Mouse (Mus musculus) hindbrain, embryonic 15.5 days (tissue): ENCODE results near the gene Cs. TPM values are rescaled to one million over a fixed set of nuclear protein-coding genes. Genes with fewer than 3 reads are reported as not detected.
"Not testable (repeated sequence)": the region's sequence is repeated elsewhere in the genome, so short reads cannot be mapped to it uniquely, and the experiment has no call there.

Experiments
- ATAC-seq: fragments of 200-750 bp; cut with Nextera tagmentation; 2 replicates; pipeline ENCODE4 v1.8.0; 2017; ENCODE audit warnings: low read depth, moderate number of reproducible peaks, moderate TSS enrichment; ENCODE audit not compliant: low FRiP score
- H3K27ac ChIP-seq: fragments of 300-500 bp; sonication (generic); replicated peaks from 2 replicates; pipeline ENCODE4 v1.5.1; 2015; ENCODE audit warnings: mild to moderate bottlenecking, inconsistent platforms
- H3K27me3 ChIP-seq: fragments of 300-500 bp; sonication (generic); 2 replicates; pipeline ENCODE4 v1.6.1; 2015; ENCODE audit warnings: control low read depth, inconsistent platforms
- H3K36me3 ChIP-seq: fragments of 300-500 bp; sonication (generic); 2 replicates; pipeline ENCODE4 v1.6.1; 2015; ENCODE audit warnings: control low read depth, inconsistent platforms
- H3K4me1 ChIP-seq: fragments of 300-500 bp; sonication (generic); replicated peaks from 2 replicates; pipeline ENCODE4 v1.6.1; 2015; ENCODE audit warnings: control low read depth, inconsistent platforms
- H3K4me2 ChIP-seq: fragments of 300-500 bp; sonication (generic); 2 replicates; pipeline ENCODE4 v1.6.1; 2015; ENCODE audit warnings: moderate library complexity, mild to moderate bottlenecking, inconsistent platforms
- H3K4me3 ChIP-seq: fragments of 300-500 bp; sonication (generic); 2 replicates; pipeline ENCODE4 v1.5.1; 2015; ENCODE audit warnings: mild to moderate bottlenecking, inconsistent platforms
- H3K9ac ChIP-seq: fragments of 300-500 bp; sonication (generic); 2 replicates; pipeline ENCODE4 v1.6.1; 2015; ENCODE audit warnings: inconsistent platforms
- H3K9me3 ChIP-seq: fragments of 300-500 bp; sonication (generic); 2 replicates; pipeline ENCODE4 v1.6.1; 2016; ENCODE audit warnings: control low read depth, inconsistent platforms
- WGBS: fragments of 180-500 bp; shearing (Covaris S2); methylation state at CpG from one replicate; pipeline ENCODE4 v1.1.7; 2015; 5-methylcytosine and 5-hydroxymethylcytosine counted together
- polyA plus RNA-seq: library from polyadenylated mRNA; unstranded; fragments of >200 nt; fragmentation: Nextera tagmentation; extraction: Ambion mirVana; gene quantifications from 2 replicates; pipeline ENCODE4 v1.2.1, GENCODE M21; 2015

Gene Cs
- polyA plus RNA-seq, 1 experiment from 2014 or later: 278 TPM

GRCm38 (mm10) chr10:128310177-128310576 lies 27.4 kb upstream of the Cs start:
- Histone ChIP-seq H3K27me3 (no peaks in the 10 kb centered on the region), H3K36me3 (peaks cover 32% of the 10 kb centered on the region), H3K9ac (no peak overlapping the region), H3K4me1 (peaks cover 7% of the 10 kb centered on the region), H3K9me3 (no peaks in the 10 kb centered on the region), H3K27ac (no peak overlapping the region), H3K4me3 (no peak overlapping the region), H3K4me2 (no peak overlapping the region)
- WGBS: 53% methylated on average over 11 of the region's 11 CpGs
- ATAC-seq: no peak

- H3K9me3 ChIP-seq: no peaks in the 10 kb centered on the region
- ATAC-seq: no peak
- no peak overlapping the region for H3K27ac ChIP-seq
- WGBS: 89% methylated on average over 4 of the region's 4 CpGs
- H3K4me2 ChIP-seq: no peak overlapping the region
- no peak overlapping the region for H3K4me3 ChIP-seq
- H3K4me1 ChIP-seq: peaks cover 7% of the 10 kb centered on the region
- peaks cover 39% of the 10 kb centered on the region for H3K36me3 ChIP-seq
- H3K9ac ChIP-seq: no peak overlapping the region
- no peaks in the 10 kb centered on the region for H3K27me3 ChIP-seq
These were observed 26.6 kb upstream of the Cs start for GRCm38 (mm10) chr10:128310902-128311301.

DNA sequence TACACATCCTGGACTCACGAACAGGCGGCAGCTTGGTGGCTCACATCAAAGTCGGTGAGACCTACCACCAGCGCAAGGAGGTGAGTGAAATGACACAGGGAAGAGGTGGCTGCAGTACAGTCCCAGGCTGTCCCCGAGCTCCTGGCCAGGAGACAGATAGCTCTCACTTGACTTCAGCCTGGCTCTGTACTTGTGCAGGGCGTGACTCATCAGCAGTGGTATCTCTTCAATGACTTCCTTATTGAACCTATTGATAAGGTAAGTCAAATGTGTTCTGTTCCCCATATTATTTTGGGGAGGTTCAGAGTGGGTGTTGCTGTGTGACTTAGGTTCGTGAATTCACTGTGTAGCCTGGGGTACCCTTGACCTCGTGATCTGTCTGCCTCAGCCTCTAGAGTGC lies 22.0 kb upstream of the Cs start:
- peaks cover 57% of the 10 kb centered on the region for H3K36me3 ChIP-seq

GRCm38 (mm10) chr10:128321641-128322040 lies 15.9 kb upstream of the Cs start:
- Histone ChIP-seq H3K4me3 (peak overlapping the region; percentile 86), H3K36me3 (peaks cover 49% of the 10 kb centered on the region), H3K4me1 (peaks cover 21% of the 10 kb centered on the region), H3K9me3 (no peaks in the 10 kb centered on the region), H3K27ac (peak overlapping the region; percentile 96), H3K9ac (0 out of 2 replicates have a peak overlapping the region, but pooled peaks have one; percentile 11), H3K27me3 (no peaks in the 10 kb centered on the region), H3K4me2 (peak overlapping the region; percentile 70)
- ATAC-seq: no peak
- 60% methylated on average over 12 of the region's 12 CpGs for WGBS

More for the DNA sequence above, 22.0 kb upstream of the Cs start:
- Histone ChIP-seq H3K4me2 (no peak overlapping the region), H3K9ac (no peak overlapping the region), H3K27me3 (no peaks in the 10 kb centered on the region), H3K9me3 (no peaks in the 10 kb centered on the region), H3K27ac (no peak overlapping the region), H3K4me3 (no peak overlapping the region), H3K4me1 (no peaks in the 10 kb centered on the region)
- WGBS: 97% methylated on average over 8 of the region's 8 CpGs
- no peak for ATAC-seq

DNA sequence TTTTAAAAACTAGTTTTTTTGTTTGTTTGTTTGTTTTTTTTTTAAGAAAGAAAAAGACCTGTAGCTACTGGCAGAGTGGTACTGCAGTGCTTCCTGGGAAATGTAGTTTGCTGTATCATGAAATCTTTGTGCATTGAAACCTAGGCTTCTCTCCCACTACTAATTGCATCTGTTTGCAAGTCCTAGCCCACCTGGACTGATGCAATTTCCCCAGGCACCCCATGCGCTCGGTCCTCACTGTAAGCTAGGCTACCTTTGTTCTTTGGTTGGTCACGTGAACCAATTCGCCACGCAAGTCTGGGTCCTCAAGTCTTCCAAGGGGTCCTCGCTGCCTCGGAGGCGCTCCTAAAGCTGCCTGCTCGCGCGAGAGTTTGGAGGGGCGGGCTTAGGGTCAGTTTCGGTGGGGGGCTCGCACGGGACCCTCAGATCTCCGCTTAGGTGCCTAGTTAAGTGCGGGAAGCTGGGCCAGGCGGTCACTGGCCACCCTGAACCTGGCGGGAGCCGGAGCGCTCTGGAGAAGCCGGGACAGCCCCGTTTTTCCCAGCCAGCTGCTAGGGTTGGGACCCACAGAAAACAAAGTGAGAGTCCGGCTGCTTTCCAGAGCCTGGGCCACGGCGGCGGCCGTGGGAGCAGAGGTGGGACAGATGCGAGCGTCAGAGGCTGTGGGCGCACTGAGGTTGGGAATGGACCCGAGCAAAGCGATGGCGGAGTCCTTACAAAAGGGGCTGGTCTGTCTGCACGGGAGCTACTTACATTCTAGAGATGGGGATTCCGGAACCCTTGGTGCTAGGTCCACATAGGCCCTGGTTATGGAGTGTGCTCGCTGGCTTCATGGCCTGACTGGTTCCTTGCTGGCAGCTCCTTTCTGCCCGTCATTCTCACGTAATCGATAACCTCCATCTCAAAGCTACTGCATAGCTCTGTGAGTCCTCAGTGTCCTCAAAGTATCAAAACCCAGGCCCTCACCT lies 15.1 kb upstream of the Cs start, which contains the start of gene Cnpy2:
Cnpy2 (plus strand) TSS at position 319 of the 968 bp plus-strand sequence.
- Histone ChIP-seq H3K9ac (peak within 1 kb of the TSS; percentile 97), H3K4me2 (peak within 1 kb of the TSS; percentile 70)

GRCm38 (mm10) chr10:128323516-128323915 lies 14.0 kb upstream of the Cs start:
- no peak for ATAC-seq
- WGBS: 85% methylated on average over 8 of the region's 8 CpGs
- Histone ChIP-seq H3K4me1 (peaks cover 21% of the 10 kb centered on the region), H3K36me3 (peaks cover 52% of the 10 kb centered on the region), H3K9me3 (no peaks in the 10 kb centered on the region), H3K27me3 (no peaks in the 10 kb centered on the region), H3K9ac (peak overlapping the region; percentile 97), H3K27ac (peak overlapping the region; percentile 96; the same call in 1 of the 2 replicates), H3K4me2 (peak overlapping the region; percentile 70), H3K4me3 (peak overlapping the region; percentile 86)

More for the DNA sequence above, 15.1 kb upstream of the Cs start, which contains the start of gene Cnpy2:
- H3K27me3 ChIP-seq: no peaks in the 10 kb centered on the region
- peak within 1 kb of the TSS; percentile 86 for H3K4me3 ChIP-seq
- WGBS: under 1% methylated on average over 40 of the region's 40 CpGs
- H3K27ac ChIP-seq: peak within 1 kb of the TSS; percentile 96
- peaks cover 21% of the 10 kb centered on the region for H3K4me1 ChIP-seq
- no peaks in the 10 kb centered on the region for H3K9me3 ChIP-seq
- peak; percentile 97 for ATAC-seq
- H3K36me3 ChIP-seq: peaks cover 56% of the 10 kb centered on the region

- H3K27me3 ChIP-seq: no peaks in the 10 kb centered on the region
- H3K9me3 ChIP-seq: no peaks in the 10 kb centered on the region
- ATAC-seq: no peak
- H3K27ac ChIP-seq: no peak overlapping the region
- no peak overlapping the region for H3K4me3 ChIP-seq
- H3K4me2 ChIP-seq: no peak overlapping the region
- WGBS: 95% methylated on average over 8 of the region's 8 CpGs
- no peak overlapping the region for H3K9ac ChIP-seq
- H3K36me3 ChIP-seq: peaks cover 37% of the 10 kb centered on the region
- peaks cover 16% of the 10 kb centered on the region for H3K4me1 ChIP-seq
These were observed 10.7 kb upstream of the Cs start for GRCm38 (mm10) chr10:128326825-128327224.

DNA sequence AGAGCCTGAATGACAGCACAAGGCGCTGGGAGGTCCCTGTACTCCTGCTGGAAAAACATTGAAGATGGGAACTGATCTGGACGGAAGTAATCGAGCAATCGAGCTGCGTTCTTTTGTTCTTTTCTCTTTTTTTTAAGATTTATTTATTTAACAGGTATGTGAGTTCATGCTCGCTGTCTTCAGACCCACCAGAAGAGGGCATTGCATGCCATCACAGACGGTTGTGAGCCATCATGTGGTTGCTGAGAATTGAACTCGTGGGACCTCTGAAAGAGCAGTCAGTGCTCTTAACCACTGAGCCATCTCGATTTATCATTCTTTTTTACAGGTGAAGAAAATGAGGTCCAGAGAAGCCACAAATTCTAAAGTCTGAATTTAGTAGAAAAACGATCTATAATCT lies 9.9 kb upstream of the Cs start:
- no peak overlapping the region for H3K27ac ChIP-seq

GRCm38 (mm10) chr10:128332358-128333249 lies 4.9 kb upstream of the Cs start:
- not testable (repeated sequence) for H3K9ac ChIP-seq, H3K4me3 ChIP-seq, H3K27ac ChIP-seq, H3K4me1 ChIP-seq, ATAC-seq, H3K27me3 ChIP-seq, H3K9me3 ChIP-seq, H3K4me2 ChIP-seq
- H3K36me3 ChIP-seq: peaks cover 11% of the 10 kb centered on the region
- 77% methylated on average over 6 of the region's 6 CpGs for WGBS

More for the DNA sequence above, 9.9 kb upstream of the Cs start:
- peaks cover 15% of the 10 kb centered on the region for H3K4me1 ChIP-seq
- no peak for ATAC-seq
- H3K9me3 ChIP-seq: no peaks in the 10 kb centered on the region
- H3K27me3 ChIP-seq: no peaks in the 10 kb centered on the region
- no peak overlapping the region for H3K9ac ChIP-seq
- no peak overlapping the region for H3K4me2 ChIP-seq
- WGBS: 83% methylated on average over 10 of the region's 10 CpGs
- peaks cover 37% of the 10 kb centered on the region for H3K36me3 ChIP-seq
- no peak overlapping the region for H3K4me3 ChIP-seq

GRCm38 (mm10) chr10:128335582-128335981 lies 2.0 kb upstream of the Cs start:
- WGBS: 3% methylated on average over 4 of the region's 4 CpGs
- H3K4me2 ChIP-seq: no peak overlapping the region
- no peaks in the 10 kb centered on the region for H3K27me3 ChIP-seq
- no peak overlapping the region for H3K4me3 ChIP-seq
- peaks cover 31% of the 10 kb centered on the region for H3K4me1 ChIP-seq
- no peak overlapping the region for H3K27ac ChIP-seq
- no peaks in the 10 kb centered on the region for H3K9me3 ChIP-seq
- no peak for ATAC-seq
- H3K9ac ChIP-seq: no peak overlapping the region
- H3K36me3 ChIP-seq: no peaks in the 10 kb centered on the region

- H3K4me3 ChIP-seq: no peak overlapping the region
- H3K9me3 ChIP-seq: no peaks in the 10 kb centered on the region
- H3K9ac ChIP-seq: no peak overlapping the region
- 97% methylated on average over 3 of the region's 3 CpGs for WGBS
- no peaks in the 10 kb centered on the region for H3K36me3 ChIP-seq
- H3K27me3 ChIP-seq: no peaks in the 10 kb centered on the region
- no peak for ATAC-seq
- peaks cover 31% of the 10 kb centered on the region for H3K4me1 ChIP-seq
- H3K4me2 ChIP-seq: no peak overlapping the region
- no peak overlapping the region for H3K27ac ChIP-seq
These were observed 1.3 kb upstream of the Cs start for GRCm38 (mm10) chr10:128336195-128336594.
